Mouse (Mus musculus) heart, postnatal 0 days (tissue): ENCODE data around the gene Ptpru. TPM values are rescaled to one million over a fixed set of nuclear protein-coding genes. Genes with fewer than 3 reads are reported as not detected.
"Not testable (repeated sequence)": the region's sequence is repeated elsewhere in the genome, so short reads cannot be mapped to it uniquely, and the experiment has no call there.

Experiments
- ATAC-seq: fragments of 200-750 bp; cut with Nextera tagmentation; 2 replicates; pipeline ENCODE4 v1.8.0; 2017; ENCODE audit warnings: low read depth, moderate number of reproducible peaks, moderate library complexity; ENCODE audit not compliant: insufficient read depth
- DNase-seq: peaks from one replicate; pipeline ENCODE4 v3.0.0-alpha.2; 2016; ENCODE audit warnings: low spot score
- H3K27ac ChIP-seq: fragments of 300-500 bp; sonication (generic); 2 replicates; pipeline ENCODE4 v1.5.1; 2014; ENCODE audit warnings: low read depth, mild to moderate bottlenecking
- H3K27me3 ChIP-seq: fragments of 300-500 bp; sonication (generic); 2 replicates; pipeline ENCODE4 v1.6.1; 2014; ENCODE audit warnings: low read length, mixed read lengths; ENCODE audit not compliant: control insufficient read depth, insufficient read depth
- H3K36me3 ChIP-seq: fragments of 300-500 bp; sonication (generic); replicated peaks from 2 replicates; pipeline ENCODE4 v1.6.1; 2014; ENCODE audit warnings: low read length, mixed read lengths; ENCODE audit not compliant: control insufficient read depth, insufficient read depth
- H3K4me1 ChIP-seq: fragments of 300-500 bp; sonication (generic); 2 replicates; pipeline ENCODE4 v1.6.1; 2014; ENCODE audit warnings: antibody characterized with exemption; ENCODE audit not compliant: control insufficient read depth, insufficient read depth
- H3K4me2 ChIP-seq: fragments of 300-500 bp; sonication (generic); 2 replicates; pipeline ENCODE4 v1.6.1; 2014; ENCODE audit warnings: low read depth, mild to moderate bottlenecking, low read length, moderate library complexity
- H3K4me3 ChIP-seq: fragments of 300-500 bp; sonication (generic); 2 replicates; pipeline ENCODE4 v1.5.1; 2014; ENCODE audit warnings: low read depth, low read length
- H3K9ac ChIP-seq: fragments of 300-500 bp; sonication (generic); replicated peaks from 2 replicates; pipeline ENCODE4 v1.6.1; 2014; ENCODE audit warnings: low read depth, low read length, mixed read lengths
- H3K9me3 ChIP-seq: fragments of 300-500 bp; sonication (generic); replicated peaks from 2 replicates; pipeline ENCODE4 v1.6.1; 2016; ENCODE audit warnings: low read length; ENCODE audit not compliant: control insufficient read depth
- CTCF ChIP-seq: IDR thresholded peaks from 2 replicates; pipeline ENCODE4 v1.5.1; 2016; ENCODE audit warnings: antibody characterized with exemption, control low read depth, low read depth
- EP300 ChIP-seq: IDR thresholded peaks from 2 replicates; pipeline ENCODE4 v1.6.1; 2016; ENCODE audit warnings: antibody characterized with exemption, low read depth
- WGBS: fragments of 180-500 bp; shearing (Covaris S2); extraction: QIAGEN DNeasy Blood & Tissue Kit; methylation state at CpG from one replicate; pipeline ENCODE4 v1.1.7; 2014; 5-methylcytosine and 5-hydroxymethylcytosine counted together
- polyA plus RNA-seq: library from polyadenylated mRNA; unstranded; fragments of >200 nt; fragmentation: Nextera tagmentation; extraction: Ambion mirVana; gene quantifications from 2 replicates; pipeline ENCODE4 v1.2.1, GENCODE M21; 2015
- total RNA-seq: library from RNA; depleted of rRNA; stranded (reverse); fragments of >200 nt; gene quantifications from 2 replicates; pipeline ENCODE4 v1.2.3, GENCODE M21; 2014; ENCODE audit warnings: low replicate concordance

The Ptpru gene
- total and polyA plus RNA-seq, 2 experiments from 2014 or later, result 0.69 to 1.1 TPM

DNA sequence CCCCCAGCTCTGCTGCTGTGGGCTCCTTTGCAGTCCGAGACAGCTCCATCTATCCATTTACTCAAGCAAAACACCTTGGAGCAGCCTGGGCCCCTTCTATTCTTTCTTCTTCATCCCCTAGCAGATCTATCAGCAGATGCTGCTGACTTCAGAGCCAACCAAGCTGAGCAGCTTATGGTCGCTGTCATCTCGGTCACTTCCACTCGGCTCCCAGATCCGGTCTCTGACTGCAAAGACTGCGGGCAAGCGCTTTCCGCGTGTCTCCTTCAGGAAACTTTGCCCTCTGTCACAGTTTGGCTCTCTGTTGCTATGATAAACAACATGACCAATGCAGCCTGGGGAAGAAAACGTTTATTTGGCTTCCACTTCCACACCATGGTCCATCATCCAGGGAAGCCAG lies 23.2 kb downstream of the Ptpru start:
- no peak overlapping the region for H3K4me3 ChIP-seq
- H3K27me3 ChIP-seq, result 0 out of 2 replicates have a peak, but pooled peaks cover 10% of the 10 kb centered on the region
- 78% methylated on average over 10 of the region's 10 CpGs for WGBS
- no peaks in the 10 kb centered on the region for H3K9me3 ChIP-seq
- DNase-seq (no peak), ATAC-seq (no peak)
- H3K4me2 ChIP-seq, result no peak overlapping the region
- H3K36me3 ChIP-seq, result no peaks in the 10 kb centered on the region
- H3K9ac ChIP-seq, result no peak overlapping the region
- H3K27ac ChIP-seq, result no peak overlapping the region
- TF ChIP-seq CTCF (no peak), EP300 (no peak)
- H3K4me1 ChIP-seq, result no peaks in the 10 kb centered on the region

- Histone ChIP-seq H3K9ac (no peak overlapping the region), H3K4me2 (no peak overlapping the region), H3K9me3 (no peaks in the 10 kb centered on the region), H3K4me3 (no peak overlapping the region), H3K4me1 (no peaks in the 10 kb centered on the region), H3K27ac (no peak overlapping the region), H3K27me3 (0 out of 2 replicates have a peak, but pooled peaks cover 2% of the 10 kb centered on the region), H3K36me3 (no peaks in the 10 kb centered on the region)
- no peak for TF ChIP-seq EP300
- no peak for TF ChIP-seq CTCF
- 70% methylated on average over 7 of the region's 7 CpGs for WGBS
- ATAC-seq, result no peak
- DNase-seq, result no peak
Measured at GRCm38 (mm10) chr4:131813798-131814197, 24.3 kb downstream of the Ptpru start.

- WGBS, result 74% methylated on average over 11 of the region's 11 CpGs
- TF ChIP-seq CTCF, result no peak
- TF ChIP-seq EP300, result no peak
- Histone ChIP-seq H3K36me3 (no peaks in the 10 kb centered on the region), H3K4me2 (no peak overlapping the region), H3K4me3 (no peak overlapping the region), H3K27ac (no peak overlapping the region), H3K9ac (no peak overlapping the region), H3K27me3 (no peaks in the 10 kb centered on the region), H3K4me1 (no peaks in the 10 kb centered on the region), H3K9me3 (no peaks in the 10 kb centered on the region)
- ATAC-seq, result no peak
- DNase-seq, result no peak
Measured at GRCm38 (mm10) chr4:131812458-131812857, 25.6 kb downstream of the Ptpru start.

DNA sequence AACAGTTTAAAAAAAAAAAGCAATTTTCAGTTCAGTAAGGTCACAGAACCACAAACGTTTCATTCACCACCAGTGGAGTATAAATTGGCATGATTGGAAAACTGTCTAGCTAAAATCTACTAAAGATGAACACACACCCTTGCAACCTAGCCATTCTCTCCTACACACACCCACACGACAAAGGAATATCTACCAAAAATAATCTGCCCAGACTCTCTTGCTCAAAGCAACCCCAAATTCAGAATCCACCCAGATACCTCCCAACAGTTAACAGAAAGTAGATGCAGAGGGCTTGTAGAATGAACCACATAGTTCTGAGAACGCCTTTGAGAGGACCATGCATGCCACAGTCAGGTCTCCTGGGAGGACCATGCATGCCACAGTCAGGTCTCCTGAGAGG lies 32.8 kb downstream of the Ptpru start:
- Histone ChIP-seq H3K9me3 (no peaks in the 10 kb centered on the region), H3K4me1 (no peaks in the 10 kb centered on the region), H3K27ac (no peak overlapping the region), H3K4me2 (no peak overlapping the region), H3K36me3 (no peaks in the 10 kb centered on the region), H3K4me3 (no peak overlapping the region), H3K9ac (no peak overlapping the region), H3K27me3 (no peaks in the 10 kb centered on the region)
- 62% methylated on average over 3 of the region's 3 CpGs for WGBS
- DNase-seq, result no peak
- no peak for ATAC-seq
- no peak for TF ChIP-seq CTCF
- TF ChIP-seq EP300, result no peak

DNA sequence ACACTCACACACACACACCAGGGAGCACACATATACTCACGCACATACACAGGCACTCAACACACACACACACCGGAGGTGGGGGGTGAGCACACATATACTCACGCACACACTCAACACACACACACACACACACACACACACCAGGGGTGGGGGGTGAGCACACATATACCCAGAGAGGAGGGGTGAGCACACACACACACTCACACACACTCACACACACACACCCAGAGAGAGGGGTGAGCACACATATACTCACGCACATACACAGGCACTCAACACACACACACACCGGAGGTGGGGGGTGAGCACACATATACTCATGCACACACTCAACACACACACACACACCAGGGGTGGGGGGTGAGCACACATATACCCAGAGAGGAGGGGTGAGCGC lies 33.4 kb downstream of the Ptpru start:
- H3K4me3 ChIP-seq, H3K27me3 ChIP-seq, ATAC-seq, H3K27ac ChIP-seq, H3K9ac ChIP-seq, H3K4me2 ChIP-seq, DNase-seq, H3K9me3 ChIP-seq, H3K4me1 ChIP-seq, H3K36me3 ChIP-seq: not testable (repeated sequence)
- 98% methylated on average over 5 of the region's 6 CpGs for WGBS

DNA sequence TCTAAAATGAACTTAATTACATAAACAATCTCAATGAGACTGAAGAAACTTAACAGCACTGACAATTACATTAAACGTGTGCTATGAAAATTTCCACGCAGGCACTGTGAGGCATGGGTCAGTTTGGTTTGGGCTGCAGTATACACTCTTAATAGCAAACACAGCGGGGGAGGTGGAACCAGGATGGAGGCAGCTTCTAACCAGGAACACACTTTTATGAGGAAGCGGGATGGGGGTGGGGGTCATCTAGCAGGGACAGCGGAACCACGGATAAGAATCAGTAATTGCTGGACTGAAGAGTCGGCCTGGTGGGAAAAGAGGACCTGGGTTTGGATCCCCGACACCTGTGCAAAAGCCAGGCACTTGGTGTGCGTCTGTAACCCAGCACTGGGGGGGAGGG lies 34.2 kb downstream of the Ptpru start:
- no peak for ATAC-seq
- H3K4me1 ChIP-seq, result no peaks in the 10 kb centered on the region
- no peaks in the 10 kb centered on the region for H3K9me3 ChIP-seq
- no peak overlapping the region for H3K4me3 ChIP-seq
- H3K36me3 ChIP-seq, result no peaks in the 10 kb centered on the region
- no peak overlapping the region for H3K27ac ChIP-seq
- TF ChIP-seq EP300 (no peak), CTCF (no peak)
- WGBS, result 67% methylated on average over 9 of the region's 9 CpGs
- H3K9ac ChIP-seq, result no peak overlapping the region
- H3K27me3 ChIP-seq, result no peaks in the 10 kb centered on the region
- H3K4me2 ChIP-seq, result no peak overlapping the region
- no peak for DNase-seq
